Mouse (Mus musculus) midbrain, embryonic 13.5 days (tissue): ENCODE measurements around the gene Mapk8. TPM values are rescaled to one million over a fixed set of nuclear protein-coding genes. Genes with fewer than 3 reads are reported as not detected.
"Not testable (repeated sequence)": the region's sequence is repeated elsewhere in the genome, so short reads cannot be mapped to it uniquely, and the experiment has no call there.

Source experiments
- ATAC-seq: fragments of 200-750 bp; cut with Nextera tagmentation; 2 replicates; pipeline ENCODE4 v1.8.0; 2017; ENCODE audit warnings: mild to moderate bottlenecking, moderate TSS enrichment, moderate library complexity
- H3K27ac ChIP-seq: fragments of 300-500 bp; sonication (generic); 2 replicates; pipeline ENCODE4 v1.5.1; 2015; ENCODE audit warnings: inconsistent platforms, mild to moderate bottlenecking, moderate library complexity
- H3K27me3 ChIP-seq: fragments of 300-500 bp; sonication (generic); 2 replicates; pipeline ENCODE4 v1.6.1; 2015; ENCODE audit warnings: mild to moderate bottlenecking, inconsistent platforms
- H3K36me3 ChIP-seq: fragments of 300-500 bp; sonication (generic); 2 replicates; pipeline ENCODE4 v1.6.1; 2015; ENCODE audit warnings: mild to moderate bottlenecking, inconsistent platforms
- H3K4me1 ChIP-seq: fragments of 300-500 bp; sonication (generic); replicated peaks from 2 replicates; pipeline ENCODE4 v1.6.1; 2015; ENCODE audit warnings: inconsistent platforms
- H3K4me2 ChIP-seq: fragments of 300-500 bp; sonication (generic); replicated peaks from 2 replicates; pipeline ENCODE4 v1.6.1; 2015; ENCODE audit warnings: moderate library complexity, mild to moderate bottlenecking, inconsistent platforms
- H3K4me3 ChIP-seq: fragments of 300-500 bp; sonication (generic); replicated peaks from 2 replicates; pipeline ENCODE4 v1.5.1; 2015; ENCODE audit warnings: mild to moderate bottlenecking, inconsistent platforms
- H3K9ac ChIP-seq: fragments of 300-500 bp; sonication (generic); replicated peaks from 2 replicates; pipeline ENCODE4 v1.6.1; 2015; ENCODE audit warnings: mild to moderate bottlenecking, inconsistent platforms
- H3K9me3 ChIP-seq: fragments of 300-500 bp; sonication (generic); 2 replicates; pipeline ENCODE4 v1.6.1; 2016; ENCODE audit warnings: mild to moderate bottlenecking, inconsistent platforms
- WGBS: fragments of 180-500 bp; shearing (Covaris S2); methylation state at CpG from one replicate; pipeline ENCODE4 v1.1.7; 2015; 5-methylcytosine and 5-hydroxymethylcytosine counted together
- polyA plus RNA-seq: library from polyadenylated mRNA; unstranded; fragments of >200 nt; fragmentation: Nextera tagmentation; extraction: Ambion mirVana; gene quantifications from 2 replicates; pipeline ENCODE4 v1.2.1, GENCODE M21; 2015

Gene Mapk8
- polyA plus RNA-seq, 1 experiment from 2014 or later, result 37.6 TPM

GRCm38 (mm10) chr14:33446561-33447023 is 366 bp downstream of the Mapk8 start:
- H3K27me3 ChIP-seq, result peaks cover 28% of the 10 kb centered on the region
- no peaks in the 10 kb centered on the region for H3K36me3 ChIP-seq
- peaks cover 22% of the 10 kb centered on the region for H3K4me1 ChIP-seq
- H3K9ac ChIP-seq, result peak overlapping the region; percentile 95
- ATAC-seq, result peak; percentile 64
- H3K4me3 ChIP-seq, result peak overlapping the region; percentile 87
- WGBS, result under 1% methylated on average over 51 of the region's 72 CpGs
- no peaks in the 10 kb centered on the region for H3K9me3 ChIP-seq
- peak overlapping the region; percentile 93 for H3K27ac ChIP-seq
- peak overlapping the region; percentile 64 for H3K4me2 ChIP-seq

DNA sequence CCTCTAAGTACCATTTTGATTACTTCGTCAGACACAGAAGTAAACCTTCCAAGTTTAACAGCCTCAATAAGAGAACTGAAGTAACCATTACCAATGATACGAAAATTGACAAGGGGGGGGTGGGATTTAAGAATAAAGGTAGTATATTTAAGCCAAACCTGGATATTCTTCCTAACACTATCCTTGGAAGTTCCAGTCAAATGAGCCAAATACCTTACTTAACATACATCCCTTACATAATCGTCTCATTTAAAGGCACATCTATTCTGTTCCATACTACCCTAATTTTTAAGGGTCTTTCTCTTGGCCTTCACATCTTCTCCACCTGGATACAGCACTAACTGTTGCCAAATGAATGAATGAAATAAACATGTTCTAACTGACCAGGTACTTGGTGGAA is 996 bp downstream of the Mapk8 start:
- Histone ChIP-seq H3K9me3 (no peaks in the 10 kb centered on the region), H3K36me3 (no peaks in the 10 kb centered on the region), H3K4me2 (peak overlapping the region; percentile 64), H3K4me3 (peak overlapping the region; percentile 87), H3K27me3 (peaks cover 28% of the 10 kb centered on the region), H3K27ac (no peak overlapping the region), H3K4me1 (peaks cover 22% of the 10 kb centered on the region), H3K9ac (peak overlapping the region; percentile 95)
- ATAC-seq, result no peak
- 43% methylated on average over 3 of the region's 3 CpGs for WGBS

DNA sequence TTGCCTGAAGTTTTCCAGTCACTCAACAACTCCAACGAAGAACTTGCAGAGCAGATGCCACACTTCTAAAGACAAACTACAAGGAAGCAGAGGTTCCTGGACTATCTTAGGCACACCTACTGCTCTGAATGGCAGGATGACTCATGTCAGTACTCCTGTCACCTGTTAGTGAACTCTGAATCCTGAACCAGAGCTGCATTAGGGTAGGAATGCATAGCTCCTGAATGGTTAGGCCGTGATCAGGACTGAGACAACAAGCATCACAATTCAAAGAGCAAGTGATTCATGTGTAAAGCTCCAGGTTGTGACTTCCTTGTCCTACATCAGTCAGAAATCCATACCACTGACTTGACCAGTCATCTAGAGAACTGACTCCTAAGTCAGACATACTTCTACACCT is 3.2 kb downstream of the Mapk8 start:
- H3K4me2 ChIP-seq, result no peak overlapping the region
- 91% methylated on average over 2 of the region's 2 CpGs for WGBS
- H3K27ac ChIP-seq, result no peak overlapping the region
- H3K9me3 ChIP-seq, result no peaks in the 10 kb centered on the region
- H3K4me1 ChIP-seq, result peaks cover 22% of the 10 kb centered on the region
- H3K9ac ChIP-seq, result no peak overlapping the region
- no peak overlapping the region for H3K4me3 ChIP-seq
- ATAC-seq, result no peak
- no peaks in the 10 kb centered on the region for H3K36me3 ChIP-seq
- H3K27me3 ChIP-seq, result peaks cover 7% of the 10 kb centered on the region

GRCm38 (mm10) chr14:33432485-33432884 is 14.5 kb downstream of the Mapk8 start:
- WGBS, result 89% methylated on average over 4 of the region's 4 CpGs
- not testable (repeated sequence) for H3K9ac ChIP-seq

DNA sequence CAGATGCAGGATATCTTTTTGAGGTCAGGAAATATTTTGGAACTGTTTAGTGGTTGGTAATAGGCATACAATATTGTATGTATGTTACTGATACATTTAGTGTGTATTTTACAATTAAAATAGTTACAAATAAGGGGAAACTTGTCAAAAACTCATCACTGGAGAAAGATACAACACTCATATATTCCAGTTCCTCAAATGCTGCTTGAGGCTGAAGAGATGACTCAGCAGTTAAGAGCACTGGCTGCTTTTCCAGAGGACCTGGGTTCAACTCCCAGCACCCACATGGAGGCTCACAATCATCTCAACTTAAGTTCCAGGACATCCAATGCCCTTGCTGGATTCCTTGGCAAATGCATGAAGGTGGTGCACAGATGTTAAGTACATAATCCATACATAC is 22.8 kb downstream of the Mapk8 start:
- no peaks in the 10 kb centered on the region for H3K9me3 ChIP-seq
- no peak overlapping the region for H3K4me2 ChIP-seq
- H3K36me3 ChIP-seq, result no peaks in the 10 kb centered on the region
- H3K4me1 ChIP-seq, result no peaks in the 10 kb centered on the region
- no peak overlapping the region for H3K4me3 ChIP-seq
- H3K27me3 ChIP-seq, result no peaks in the 10 kb centered on the region
- no peak overlapping the region for H3K9ac ChIP-seq
- ATAC-seq, result no peak
- H3K27ac ChIP-seq, result no peak overlapping the region

More at GRCm38 (mm10) chr14:33432485-33432884, 14.5 kb downstream of the Mapk8 start:
- not testable (repeated sequence) for H3K27me3 ChIP-seq, ATAC-seq, H3K4me3 ChIP-seq, H3K27ac ChIP-seq, H3K4me1 ChIP-seq, H3K4me2 ChIP-seq
- Histone ChIP-seq H3K9me3 (peaks cover 13% of the 10 kb centered on the region), H3K36me3 (peaks cover 11% of the 10 kb centered on the region)

DNA sequence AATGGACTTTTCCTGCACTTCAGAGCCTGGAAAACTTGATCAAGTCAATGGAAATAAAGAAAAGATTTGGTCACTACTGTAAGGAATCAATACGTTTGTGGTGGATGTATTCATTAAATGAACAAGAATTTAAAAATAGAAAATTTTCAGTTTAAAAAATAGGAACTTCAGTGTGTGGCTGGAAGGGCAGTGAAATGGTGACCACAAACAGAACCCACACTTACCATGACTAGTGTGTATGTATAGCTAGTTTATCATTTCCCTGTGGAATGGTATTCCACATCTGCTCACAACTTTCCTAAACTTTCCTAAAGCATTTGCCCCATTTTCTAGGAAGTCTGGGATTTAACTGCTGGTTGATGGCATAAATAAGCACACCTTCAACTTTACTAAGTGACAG is 24.0 kb downstream of the Mapk8 start:
- no peaks in the 10 kb centered on the region for H3K27me3 ChIP-seq
- H3K4me2 ChIP-seq, result no peak overlapping the region
- ATAC-seq, result no peak
- no peaks in the 10 kb centered on the region for H3K4me1 ChIP-seq
- H3K36me3 ChIP-seq, result no peaks in the 10 kb centered on the region
- no peak overlapping the region for H3K4me3 ChIP-seq
- WGBS, result 98% methylated on average over 1 of the region's 1 CpGs
- no peak overlapping the region for H3K27ac ChIP-seq
- H3K9ac ChIP-seq, result no peak overlapping the region
- no peaks in the 10 kb centered on the region for H3K9me3 ChIP-seq

GRCm38 (mm10) chr14:33418311-33418909 is 28.5 kb downstream of the Mapk8 start:
- no peak overlapping the region for H3K27ac ChIP-seq
- no peak overlapping the region for H3K4me2 ChIP-seq
- no peak overlapping the region for H3K4me3 ChIP-seq
- WGBS, result 89% methylated on average over 3 of the region's 3 CpGs
- H3K9me3 ChIP-seq, result no peaks in the 10 kb centered on the region
- H3K36me3 ChIP-seq, result no peaks in the 10 kb centered on the region
- no peaks in the 10 kb centered on the region for H3K4me1 ChIP-seq
- ATAC-seq, result no peak
- H3K27me3 ChIP-seq, result no peaks in the 10 kb centered on the region
- no peak overlapping the region for H3K9ac ChIP-seq

DNA sequence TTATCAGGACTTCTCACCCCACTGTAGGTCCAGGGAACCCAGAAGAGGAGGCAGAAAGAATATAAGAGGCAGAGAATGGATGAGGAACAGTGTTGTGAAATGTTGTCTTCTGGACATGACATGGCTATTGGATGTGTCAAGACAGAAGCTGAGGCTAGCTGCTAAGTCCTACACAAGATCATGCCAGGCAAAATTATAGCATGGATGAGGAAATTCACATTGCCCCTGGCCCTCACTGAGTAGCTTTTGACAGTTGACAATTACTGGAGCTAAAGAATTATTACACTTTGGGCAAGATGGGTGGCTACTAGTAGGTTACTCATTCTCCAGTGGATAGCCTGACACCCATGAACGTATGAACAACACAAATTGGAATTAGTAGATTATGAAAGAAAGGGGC is 31.2 kb downstream of the Mapk8 start:
- H3K9me3 ChIP-seq, result no peaks in the 10 kb centered on the region
- H3K4me3 ChIP-seq, result no peak overlapping the region
- no peaks in the 10 kb centered on the region for H3K27me3 ChIP-seq
- WGBS, result 100% methylated on average over 1 of the region's 1 CpGs
- H3K4me1 ChIP-seq, result no peaks in the 10 kb centered on the region
- no peak for ATAC-seq
- no peak overlapping the region for H3K27ac ChIP-seq
- no peak overlapping the region for H3K4me2 ChIP-seq
- H3K9ac ChIP-seq, result no peak overlapping the region
- no peaks in the 10 kb centered on the region for H3K36me3 ChIP-seq

GRCm38 (mm10) chr14:33402331-33402730 is 44.6 kb downstream of the Mapk8 start:
- Histone ChIP-seq H3K9ac (no peak overlapping the region), H3K27ac (no peak overlapping the region), H3K36me3 (peaks cover 13% of the 10 kb centered on the region), H3K4me2 (no peak overlapping the region), H3K27me3 (no peaks in the 10 kb centered on the region), H3K4me1 (no peaks in the 10 kb centered on the region), H3K4me3 (no peak overlapping the region), H3K9me3 (no peaks in the 10 kb centered on the region)
- ATAC-seq, result no peak
- WGBS, result 98% methylated on average over 1 of the region's 1 CpGs

DNA sequence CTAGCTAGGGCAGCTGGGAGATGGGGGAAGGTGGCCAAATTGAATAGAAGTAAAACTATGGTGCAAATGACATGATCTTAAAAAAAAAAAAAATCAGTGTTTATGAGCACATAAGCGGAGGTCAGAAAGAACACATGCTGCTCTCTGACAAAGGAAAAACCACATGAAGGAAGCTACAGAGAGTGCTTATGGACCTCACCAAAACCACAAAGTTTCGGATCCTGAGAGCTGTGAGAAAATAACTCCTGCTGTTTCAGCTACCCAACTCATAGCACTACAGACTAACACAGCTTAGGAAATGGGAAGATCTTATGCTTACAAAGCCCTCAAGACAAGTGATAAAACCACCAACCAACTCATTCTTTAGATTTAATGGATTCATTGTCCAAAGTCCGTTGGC is 46.9 kb downstream of the Mapk8 start:
- no peak for ATAC-seq
- Histone ChIP-seq H3K4me1 (no peaks in the 10 kb centered on the region), H3K36me3 (peaks cover 9% of the 10 kb centered on the region), H3K9me3 (no peaks in the 10 kb centered on the region), H3K4me2 (no peak overlapping the region), H3K27ac (no peak overlapping the region), H3K4me3 (no peak overlapping the region), H3K9ac (no peak overlapping the region), H3K27me3 (no peaks in the 10 kb centered on the region)
- WGBS, result 82% methylated on average over 3 of the region's 3 CpGs

GRCm38 (mm10) chr14:33398065-33398860 is 48.7 kb downstream of the Mapk8 start:
- Histone ChIP-seq H3K36me3 (peaks cover 9% of the 10 kb centered on the region), H3K27ac (no peak overlapping the region), H3K9me3 (no peaks in the 10 kb centered on the region), H3K27me3 (no peaks in the 10 kb centered on the region), H3K4me1 (no peaks in the 10 kb centered on the region), H3K4me2 (no peak overlapping the region), H3K4me3 (no peak overlapping the region), H3K9ac (no peak overlapping the region)
- no peak for ATAC-seq
- 90% methylated on average over 5 of the region's 5 CpGs for WGBS

GRCm38 (mm10) chr14:33380830-33381457 is 66.0 kb downstream of the Mapk8 start:
- H3K4me2 ChIP-seq, result no peak overlapping the region
- H3K27ac ChIP-seq, result no peak overlapping the region
- no peak overlapping the region for H3K4me3 ChIP-seq
- H3K4me1 ChIP-seq, result no peaks in the 10 kb centered on the region
- H3K27me3 ChIP-seq, result no peaks in the 10 kb centered on the region
- WGBS, result 89% methylated on average over 6 of the region's 6 CpGs
- peaks cover 33% of the 10 kb centered on the region for H3K36me3 ChIP-seq
- no peak overlapping the region for H3K9ac ChIP-seq
- H3K9me3 ChIP-seq, result no peaks in the 10 kb centered on the region
- no peak for ATAC-seq
